Mouse (Mus musculus) ZHBTc4 (cell line): ENCODE measurements around the gene Otud7a.

ENCODE experiments used
- DNase-seq: peaks from one replicate; pipeline ENCODE4 v3.0.0-alpha.2; 2011; ENCODE audit warnings: low read depth, low spot score

Otud7a gene

DNA sequence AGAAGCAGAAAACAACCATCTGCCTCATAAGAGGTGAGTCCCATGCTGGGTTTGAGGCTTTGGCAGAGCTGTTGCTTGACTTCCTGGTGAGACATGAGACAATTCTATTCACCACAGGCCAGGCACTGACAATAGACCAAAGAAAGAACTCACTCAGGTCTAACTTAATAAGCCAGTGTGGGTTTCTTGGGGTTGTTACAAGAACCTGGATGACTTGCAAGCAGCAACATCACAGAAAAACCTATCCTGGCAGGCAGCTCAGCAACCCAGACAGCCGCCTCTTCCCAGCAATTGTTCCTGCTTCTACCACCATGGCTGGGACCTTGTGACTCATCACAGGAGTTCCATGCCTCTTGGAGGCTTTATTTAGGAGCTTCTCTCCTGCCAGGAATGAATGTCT is 329.7 kb downstream of the Otud7a start:
- no peak for DNase-seq

DNA sequence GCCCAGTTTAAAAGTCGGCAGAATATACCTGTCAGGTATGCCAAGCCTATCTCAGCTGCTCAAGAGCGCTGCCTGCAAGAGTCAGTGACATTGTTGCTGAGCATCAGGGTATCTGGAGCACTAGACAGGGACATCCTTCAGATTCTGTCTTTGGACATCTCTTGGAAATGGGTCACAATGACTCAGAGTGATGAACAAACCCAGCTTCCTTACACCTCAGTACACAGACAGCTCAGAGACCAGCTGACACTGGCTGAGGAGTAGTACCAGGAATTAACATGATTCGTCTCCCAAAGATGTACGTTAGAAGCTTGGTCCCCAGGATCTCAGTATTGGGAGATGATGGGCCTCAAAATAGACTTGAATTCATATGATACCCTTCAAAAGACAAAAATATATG is 332.8 kb downstream of the Otud7a start:
- no peak for DNase-seq

- DNase-seq: no peak
Observed at GRCm38 (mm10) chr7:63780821-63781220, 336.3 kb downstream of the Otud7a start.

GRCm38 (mm10) chr7:63789743-63790142 is 345.2 kb downstream of the Otud7a start:
- DNase-seq: no peak

- DNase-seq: peak; percentile 76
Observed at GRCm38 (mm10) chr7:63796001-63796632, 351.6 kb downstream of the Otud7a start.

- peak; percentile 87 for DNase-seq
Observed at GRCm38 (mm10) chr7:63798446-63798845, 353.9 kb downstream of the Otud7a start.

GRCm38 (mm10) chr7:63799304-63799703 is 354.8 kb downstream of the Otud7a start:
- peak; percentile 71 for DNase-seq

GRCm38 (mm10) chr7:63802751-63803150 is 358.2 kb downstream of the Otud7a start:
- DNase-seq: peak; percentile 94
